Mouse (Mus musculus): ENCODE data around the gene Utp4.

GRCm38 (mm10) chr8:106941806-106942205, 48.4 kb downstream of the Utp4 start:
- TF ChIP-seq CTCF (IDR thresholded peaks at IDR 0.05; ENCODE audit: low read depth) (no peak), EP300 (IDR thresholded peaks at IDR 0.05; ENCODE audit: low read depth) (no peak)
